Mouse (Mus musculus) kidney, adult 2 months (tissue): ENCODE measurements around the gene Olfr665. TPM values are rescaled to one million over a fixed set of nuclear protein-coding genes. Genes with fewer than 3 reads are reported as not detected.

ENCODE experiments used
- DNase-seq: peaks from one replicate; pipeline ENCODE4 v3.0.0; 2021
- H3K27ac ChIP-seq: fragments of 200-500 bp; 2 replicates; pipeline ENCODE4 v1.5.1; 2012; ENCODE audit warnings: low read depth, low read length, control low read depth, inconsistent platforms; ENCODE audit not compliant: insufficient read depth
- H3K27me3 ChIP-seq: fragments of 200-500 bp; replicated peaks from 2 replicates; pipeline ENCODE4 v1.6.1; 2012; ENCODE audit warnings: mild to moderate bottlenecking, moderate library complexity, low read length, inconsistent platforms; ENCODE audit not compliant: control insufficient read depth, insufficient read depth
- H3K36me3 ChIP-seq: fragments of 200-500 bp; 2 replicates; pipeline ENCODE4 v1.6.1; 2012; ENCODE audit warnings: mild to moderate bottlenecking, moderate library complexity, low read length, inconsistent platforms; ENCODE audit not compliant: control insufficient read depth, insufficient read depth
- H3K4me1 ChIP-seq: fragments of 200-500 bp; 2 replicates; pipeline ENCODE4 v1.6.1; 2011; ENCODE audit warnings: low read length; ENCODE audit not compliant: control insufficient read depth, insufficient read depth
- H3K4me3 ChIP-seq: fragments of 200-500 bp; 2 replicates; pipeline ENCODE4 v1.5.1; 2011; ENCODE audit warnings: mild to moderate bottlenecking, low read depth, low read length, control low read depth; ENCODE audit not compliant: insufficient read depth
- CTCF ChIP-seq: fragments of 200-500 bp; conservative IDR thresholded peaks from 2 replicates; pipeline ENCODE4 v1.5.1; 2011; ENCODE audit warnings: low read depth, mild to moderate bottlenecking, control low read depth, low read length, moderate library complexity, mixed read lengths; ENCODE audit not compliant: insufficient read depth, insufficient read length
- POLR2A ChIP-seq: fragments of 200-500 bp; IDR thresholded peaks from one replicate; pipeline ENCODE4 v1.6.1; 2011; ENCODE audit warnings: low read depth, low read length, control low read depth
- WGBS: fragments of 180-500 bp; shearing (Covaris S2); methylation state at CpG from one replicate; pipeline ENCODE4 v1.1.7; 2018; 5-methylcytosine and 5-hydroxymethylcytosine counted together
- polyA plus RNA-seq: library from polyadenylated mRNA; depleted of rRNA; stranded (reverse); fragments of >200 nt; gene quantifications from 2 replicates; pipeline ENCODE4 v1.2.3, GENCODE M21; 2012; rRNA removed

Gene Olfr665
- polyA plus RNA-seq, 1 experiment: not detected

GRCm38 (mm10) chr7:104895852-104896251 is 18.0 kb downstream of the Olfr665 start, which contains the start of gene Olfr666:
Olfr666 (minus strand) TSS chr7:104895952.
- no peaks in the 10 kb centered on the region for H3K4me1 ChIP-seq
- no peak for TF ChIP-seq CTCF
- no peaks in the 10 kb centered on the region for H3K36me3 ChIP-seq
- 82% methylated on average over 2 of the region's 2 CpGs for WGBS
- no peak within 1 kb of the TSS for H3K27ac ChIP-seq
- no peak for DNase-seq
- H3K4me3 ChIP-seq: no peak within 1 kb of the TSS
- no peaks in the 10 kb centered on the region for H3K27me3 ChIP-seq

GRCm38 (mm10) chr7:104921382-104921781 is 43.6 kb downstream of the Olfr665 start, which contains the start of gene Olfr667:
Olfr667 (minus strand) TSS chr7:104921482.
- no peak for TF ChIP-seq CTCF
- TF ChIP-seq POLR2A: no peak
- WGBS: 86% methylated on average over 1 of the region's 1 CpGs
- H3K4me3 ChIP-seq: no peak within 1 kb of the TSS
- H3K27ac ChIP-seq: no peak within 1 kb of the TSS
- no peaks in the 10 kb centered on the region for H3K36me3 ChIP-seq
- no peaks in the 10 kb centered on the region for H3K27me3 ChIP-seq
- DNase-seq: no peak
- H3K4me1 ChIP-seq: no peaks in the 10 kb centered on the region

- no peak for TF ChIP-seq CTCF
- TF ChIP-seq POLR2A: no peak
- H3K4me3 ChIP-seq: no peak within 1 kb of the TSS
- H3K4me1 ChIP-seq: no peaks in the 10 kb centered on the region
- no peaks in the 10 kb centered on the region for H3K27me3 ChIP-seq
- no peak for DNase-seq
- no peaks in the 10 kb centered on the region for H3K36me3 ChIP-seq
- no peak within 1 kb of the TSS for H3K27ac ChIP-seq
- 67% methylated on average over 1 of the region's 1 CpGs for WGBS
Measured at GRCm38 (mm10) chr7:104927957-104928356, 50.1 kb downstream of the Olfr665 start, which contains the start of gene Olfr668. Olfr668 (minus strand) TSS chr7:104928057.

Other genes with a start within 250 kb of the Olfr665 start
- gene Olfr658, start 230.7 kb upstream of the Olfr665 start, polyA plus RNA-seq: not detected in 2 replicates
- not detected in 2 replicates for gene Olfr659, start 211.3 kb upstream of the Olfr665 start, polyA plus RNA-seq
- not detected in 2 replicates for gene Olfr661, start 191.5 kb upstream of the Olfr665 start, polyA plus RNA-seq
- not detected in 2 replicates for gene Usp17le, start 100.6 kb upstream of the Olfr665 start, polyA plus RNA-seq
- gene Usp17lb, start 35.4 kb upstream of the Olfr665 start, polyA plus RNA-seq: not detected in 2 replicates
- gene Usp17la, start 21.0 kb upstream of the Olfr665 start, polyA plus RNA-seq: not detected in 2 replicates
- not detected in 2 replicates for gene Olfr666, start 17.9 kb downstream of the Olfr665 start, polyA plus RNA-seq
- not detected in 2 replicates for gene Olfr667, start 43.5 kb downstream of the Olfr665 start, polyA plus RNA-seq
- gene Olfr668, start 50.0 kb downstream of the Olfr665 start, polyA plus RNA-seq: not detected in 2 replicates
- gene Olfr669, start 56.2 kb downstream of the Olfr665 start, polyA plus RNA-seq: not detected in 2 replicates
- not detected in 2 replicates for gene Olfr670, start 84.6 kb downstream of the Olfr665 start, polyA plus RNA-seq
- gene Olfr671, start 101.1 kb downstream of the Olfr665 start, polyA plus RNA-seq: not detected in 2 replicates
- not detected in 2 replicates for gene Olfr672, start 124.0 kb downstream of the Olfr665 start, polyA plus RNA-seq
- not detected in 2 replicates for gene Olfr675, start 150.4 kb downstream of the Olfr665 start, polyA plus RNA-seq
- gene Olfr676, start 154.7 kb downstream of the Olfr665 start, polyA plus RNA-seq: not detected in 2 replicates
- gene Olfr677, start 173.3 kb downstream of the Olfr665 start, polyA plus RNA-seq: not detected in 2 replicates
- not detected in 2 replicates for gene Olfr678, start 186.4 kb downstream of the Olfr665 start, polyA plus RNA-seq
- not detected in 2 replicates for gene Olfr679, start 203.2 kb downstream of the Olfr665 start, polyA plus RNA-seq
- gene Olfr680-ps1, start 214.8 kb downstream of the Olfr665 start, polyA plus RNA-seq: not detected in 2 replicates
- gene Olfr681, start 238.8 kb downstream of the Olfr665 start, polyA plus RNA-seq: not detected in 2 replicates